Mouse (Mus musculus) erythroblast, embryonic 14.5 days (primary cell): Measurements from ENCODE around the gene Skap1. TPM values are rescaled to one million over a fixed set of nuclear protein-coding genes. Genes with fewer than 3 reads are reported as not detected.

Source experiments
- H3K27me3 ChIP-seq: 2 replicates; pipeline ENCODE4 v1.6.1; 2012; ENCODE audit warnings: inconsistent platforms; ENCODE audit not compliant: control insufficient read depth
- H3K36me3 ChIP-seq: 2 replicates; pipeline ENCODE4 v1.6.1; 2012; ENCODE audit warnings: mild to moderate bottlenecking, inconsistent platforms; ENCODE audit not compliant: control insufficient read depth
- H3K4me1 ChIP-seq: 2 replicates; pipeline ENCODE4 v1.6.1; 2012; ENCODE audit warnings: inconsistent platforms; ENCODE audit not compliant: control insufficient read depth
- H3K4me3 ChIP-seq: replicated peaks from 2 replicates; pipeline ENCODE3; 2012; ENCODE audit warnings: moderate library complexity, mild to moderate bottlenecking, inconsistent platforms
- H3K9me3 ChIP-seq: 2 replicates; pipeline ENCODE4 v1.6.1; 2012; ENCODE audit warnings: low read length, inconsistent platforms, mixed read lengths; ENCODE audit not compliant: control insufficient read depth
- GATA1 ChIP-seq: IDR thresholded peaks from 2 replicates; pipeline ENCODE4 v1.6.1; 2012; ENCODE audit warnings: low read length, inconsistent platforms, mixed read lengths
- TAL1 ChIP-seq: IDR thresholded peaks from 3 replicates; pipeline ENCODE4 v1.6.1; 2012; ENCODE audit warnings: low read length, inconsistent platforms, mixed read lengths
- polyA plus RNA-seq: library from polyadenylated mRNA; stranded (reverse); fragments of >175 nt; gene quantifications from 2 replicates; pipeline ENCODE4 v1.2.3, GENCODE M21; 2012

The Skap1 gene
- polyA plus RNA-seq, 1 experiment = not detected

GRCm38 (mm10) chr11:96645538-96646037 lies 181.2 kb downstream of the Skap1 start:
- no peak overlapping the region for H3K4me3 ChIP-seq

GRCm38 (mm10) chr11:96651848-96652247 lies 187.5 kb downstream of the Skap1 start:
- Histone ChIP-seq H3K4me3 (no peak overlapping the region), H3K4me1 (no peaks in the 10 kb centered on the region), H3K9me3 (no peaks in the 10 kb centered on the region), H3K36me3 (no peaks in the 10 kb centered on the region), H3K27me3 (no peaks in the 10 kb centered on the region)
- TF ChIP-seq GATA1 (no peak), TAL1 (no peak)

More at GRCm38 (mm10) chr11:96645538-96646037, 181.2 kb downstream of the Skap1 start:
- H3K9me3 ChIP-seq = no peaks in the 10 kb centered on the region
- no peaks in the 10 kb centered on the region for H3K27me3 ChIP-seq
- no peak for TF ChIP-seq TAL1
- TF ChIP-seq GATA1 = no peak
- H3K36me3 ChIP-seq = no peaks in the 10 kb centered on the region
- H3K4me1 ChIP-seq = no peaks in the 10 kb centered on the region

- TF ChIP-seq TAL1 (no peak), GATA1 (no peak)
Observed at GRCm38 (mm10) chr11:96653867-96654266, 189.5 kb downstream of the Skap1 start.

GRCm38 (mm10) chr11:96658420-96658819 lies 194.0 kb downstream of the Skap1 start:
- TF ChIP-seq TAL1 (no peak), GATA1 (no peak)
- no peaks in the 10 kb centered on the region for H3K4me1 ChIP-seq
- no peaks in the 10 kb centered on the region for H3K27me3 ChIP-seq
- H3K36me3 ChIP-seq = no peaks in the 10 kb centered on the region
- no peak overlapping the region for H3K4me3 ChIP-seq
- no peaks in the 10 kb centered on the region for H3K9me3 ChIP-seq

More at GRCm38 (mm10) chr11:96653867-96654266, 189.5 kb downstream of the Skap1 start:
- H3K9me3 ChIP-seq = no peaks in the 10 kb centered on the region
- H3K4me3 ChIP-seq = no peak overlapping the region
- H3K27me3 ChIP-seq = no peaks in the 10 kb centered on the region
- H3K36me3 ChIP-seq = no peaks in the 10 kb centered on the region
- no peaks in the 10 kb centered on the region for H3K4me1 ChIP-seq

GRCm38 (mm10) chr11:96666924-96667323 lies 202.5 kb downstream of the Skap1 start:
- Histone ChIP-seq H3K4me1 (no peaks in the 10 kb centered on the region), H3K36me3 (no peaks in the 10 kb centered on the region), H3K27me3 (no peaks in the 10 kb centered on the region), H3K9me3 (no peaks in the 10 kb centered on the region), H3K4me3 (no peak overlapping the region)
- TF ChIP-seq TAL1 (no peak), GATA1 (no peak)

- H3K4me3 ChIP-seq = no peak overlapping the region
- TF ChIP-seq TAL1 = no peak
- no peak for TF ChIP-seq GATA1
- H3K9me3 ChIP-seq = no peaks in the 10 kb centered on the region
- no peaks in the 10 kb centered on the region for H3K36me3 ChIP-seq
- no peaks in the 10 kb centered on the region for H3K27me3 ChIP-seq
- no peaks in the 10 kb centered on the region for H3K4me1 ChIP-seq
Observed at GRCm38 (mm10) chr11:96668367-96668766, 204.0 kb downstream of the Skap1 start.

- Histone ChIP-seq H3K9me3 (no peaks in the 10 kb centered on the region), H3K27me3 (no peaks in the 10 kb centered on the region), H3K4me3 (no peak overlapping the region), H3K36me3 (no peaks in the 10 kb centered on the region), H3K4me1 (no peaks in the 10 kb centered on the region)
- no peak for TF ChIP-seq TAL1
- TF ChIP-seq GATA1 = no peak
Observed at GRCm38 (mm10) chr11:96673792-96674191, 209.4 kb downstream of the Skap1 start.

GRCm38 (mm10) chr11:96674786-96675365 lies 210.5 kb downstream of the Skap1 start:
- no peak overlapping the region for H3K4me3 ChIP-seq
- no peaks in the 10 kb centered on the region for H3K27me3 ChIP-seq
- TF ChIP-seq GATA1 = no peak
- no peak for TF ChIP-seq TAL1
- no peaks in the 10 kb centered on the region for H3K36me3 ChIP-seq
- no peaks in the 10 kb centered on the region for H3K9me3 ChIP-seq
- no peaks in the 10 kb centered on the region for H3K4me1 ChIP-seq

GRCm38 (mm10) chr11:96678026-96678425 lies 213.6 kb downstream of the Skap1 start:
- Histone ChIP-seq H3K9me3 (no peaks in the 10 kb centered on the region), H3K36me3 (no peaks in the 10 kb centered on the region), H3K4me3 (no peak overlapping the region), H3K27me3 (no peaks in the 10 kb centered on the region), H3K4me1 (no peaks in the 10 kb centered on the region)
- TF ChIP-seq TAL1 (no peak), GATA1 (no peak)

- H3K4me3 ChIP-seq = no peak overlapping the region
- H3K9me3 ChIP-seq = no peaks in the 10 kb centered on the region
- no peaks in the 10 kb centered on the region for H3K36me3 ChIP-seq
- H3K4me1 ChIP-seq = no peaks in the 10 kb centered on the region
- TF ChIP-seq GATA1 (no peak), TAL1 (no peak)
- H3K27me3 ChIP-seq = no peaks in the 10 kb centered on the region
Observed at GRCm38 (mm10) chr11:96679026-96679425, 214.6 kb downstream of the Skap1 start.
